Mouse (Mus musculus) CH12.LX (cell line): ENCODE results near the gene Six6. TPM values are rescaled to one million over a fixed set of nuclear protein-coding genes. Genes with fewer than 3 reads are reported as not detected.

Source experiments
- DNase-seq: peaks from one replicate; pipeline ENCODE4 v3.0.0-alpha.2; 2013; ENCODE audit errors: extremely low read depth
- H3K27ac ChIP-seq: 2 replicates; pipeline ENCODE4 v1.5.1; 2012; ENCODE audit warnings: low read depth, mild to moderate bottlenecking, control low read depth, moderate library complexity; ENCODE audit not compliant: insufficient read depth
- H3K27me3 ChIP-seq: replicated peaks from 2 replicates; pipeline ENCODE3; 2012; ENCODE audit warnings: inconsistent platforms
- H3K36me3 ChIP-seq, 2 experiments: replicated peaks in 1 of 2; 2 replicates each; pipeline versions ENCODE3 to v1.6.1; 2012; ENCODE audit warnings: inconsistent platforms in 1 of 2, low read length in 1 of 2, mild to moderate bottlenecking in 1 of 2, mixed read lengths in 1 of 2, moderate library complexity in 1 of 2; ENCODE audit not compliant: control insufficient read depth in 1 of 2, insufficient read depth in 1 of 2
- H3K4me1 ChIP-seq, 2 experiments: 2 replicates each; pipeline ENCODE4 v1.6.1; 2012; ENCODE audit warnings: inconsistent platforms in 1 of 2, moderate library complexity in 1 of 2; ENCODE audit not compliant: insufficient read depth in 2 of 2, control insufficient read depth in 1 of 2
- H3K4me2 ChIP-seq: 2 replicates; pipeline ENCODE4 v1.6.1; 2012; ENCODE audit warnings: low read depth, mild to moderate bottlenecking, control low read depth; ENCODE audit not compliant: poor library complexity, insufficient read depth, severe bottlenecking
- H3K4me3 ChIP-seq, 3 experiments: fragments of 150-350 bp in 1 of 3; sonication (generic) in 1 of 3; replicated peaks in 1 of 3; 2 replicates each; pipeline versions ENCODE3 to v1.5.1; 2011 to 2012; ENCODE audit warnings: low read depth in 2 of 3, low read length in 2 of 3, mild to moderate bottlenecking in 2 of 3, moderate library complexity in 2 of 3, control low read depth in 1 of 3, improper control_type of control experiment in 1 of 3, inconsistent platforms in 1 of 3, mixed read lengths in 1 of 3; ENCODE audit not compliant: poor library complexity in 1 of 3
- H3K79me2 ChIP-seq: replicated peaks from 2 replicates; pipeline ENCODE4 v1.6.1; 2012; ENCODE audit warnings: mild to moderate bottlenecking, moderate library complexity; ENCODE audit not compliant: control insufficient read depth, poor library complexity, insufficient read depth, severe bottlenecking; ENCODE audit errors: extremely low read depth
- H3K9ac ChIP-seq: 2 replicates; pipeline ENCODE4 v1.6.1; 2012; ENCODE audit warnings: low read depth, mild to moderate bottlenecking, control low read depth, moderate library complexity; ENCODE audit not compliant: insufficient read depth
- H3K9me3 ChIP-seq: replicated peaks from 2 replicates; pipeline ENCODE3; 2012; ENCODE audit warnings: low read length, inconsistent platforms, mixed read lengths
- CHD2 ChIP-seq: IDR thresholded peaks from 2 replicates; pipeline ENCODE4 v1.6.1; 2011; ENCODE audit warnings: low read length, improper control_type of control experiment
- CTCF ChIP-seq, 2 experiments: IDR thresholded peaks in 1 of 2; conservative IDR thresholded peaks in 1 of 2; 2 replicates each; pipeline ENCODE4 v1.5.1; 2011 to 2012; ENCODE audit warnings: low read depth in 2 of 2, low read length in 2 of 2, improper control_type of control experiment in 1 of 2, inconsistent platforms in 1 of 2, mild to moderate bottlenecking in 1 of 2, moderate library complexity in 1 of 2
- E2F4 ChIP-seq: IDR thresholded peaks from 2 replicates; pipeline ENCODE4 v1.6.1; 2011; ENCODE audit warnings: low read depth, low read length, improper control_type of control experiment; ENCODE audit not compliant: insufficient replicate concordance
- EP300 ChIP-seq: IDR thresholded peaks from 2 replicates; pipeline ENCODE4 v1.6.1; 2011; ENCODE audit warnings: low read length, improper control_type of control experiment
- GABPA ChIP-seq: IDR thresholded peaks from 2 replicates; pipeline ENCODE4 v1.6.1; 2012; ENCODE audit warnings: low read depth, low read length, improper control_type of control experiment, inconsistent platforms; ENCODE audit not compliant: insufficient replicate concordance
- HCFC1 ChIP-seq: IDR thresholded peaks from 2 replicates; pipeline ENCODE4 v1.6.1; 2012; ENCODE audit warnings: low read depth, mild to moderate bottlenecking, inconsistent platforms, low read length, improper control_type of control experiment
- IRF4 ChIP-seq: IDR thresholded peaks from 2 replicates; pipeline ENCODE4 v1.6.1; 2014; ENCODE audit warnings: low read depth, mild to moderate bottlenecking, inconsistent platforms, low read length, improper control_type of control experiment
- JUN ChIP-seq: IDR thresholded peaks from 2 replicates; pipeline ENCODE4 v1.6.1; 2011; ENCODE audit warnings: low read depth, mild to moderate bottlenecking, low read length, improper control_type of control experiment, moderate library complexity; ENCODE audit not compliant: insufficient read depth
- JUND ChIP-seq: conservative IDR thresholded peaks from 2 replicates; pipeline ENCODE4 v1.6.1; 2011; ENCODE audit warnings: low read depth, low read length, improper control_type of control experiment
- MEF2A ChIP-seq: IDR thresholded peaks from 2 replicates; pipeline ENCODE4 v1.6.1; 2014; ENCODE audit warnings: low read depth, mild to moderate bottlenecking, inconsistent platforms, low read length, improper control_type of control experiment, borderline replicate concordance
- MXI1 ChIP-seq: IDR thresholded peaks from 2 replicates; pipeline ENCODE4 v1.6.1; 2011; ENCODE audit warnings: mild to moderate bottlenecking, low read depth, low read length, improper control_type of control experiment
- NELFE ChIP-seq: IDR thresholded peaks from 2 replicates; pipeline ENCODE4 v1.6.1; 2011; ENCODE audit warnings: low read depth, low read length, improper control_type of control experiment
- NRF1 ChIP-seq: IDR thresholded peaks from 2 replicates; pipeline ENCODE4 v1.6.1; 2014; ENCODE audit warnings: low read depth, mild to moderate bottlenecking, inconsistent platforms, low read length, improper control_type of control experiment, moderate library complexity
- PAX5 ChIP-seq: IDR thresholded peaks from 2 replicates; pipeline ENCODE4 v1.6.1; 2012; ENCODE audit warnings: low read length, inconsistent platforms, mixed read lengths
- POLR2A ChIP-seq: IDR thresholded peaks from 2 replicates; pipeline ENCODE4 v1.6.1; 2011; ENCODE audit warnings: low read depth, mild to moderate bottlenecking, improper control_type of control experiment, low read length
- POLR2AphosphoS2 ChIP-seq: IDR thresholded peaks from 2 replicates; pipeline ENCODE4 v1.6.1; 2011; ENCODE audit warnings: low read depth, low read length, improper control_type of control experiment
- RCOR1 ChIP-seq: conservative IDR thresholded peaks from 2 replicates; pipeline ENCODE4 v1.6.1; 2012; ENCODE audit warnings: low read depth, mild to moderate bottlenecking, inconsistent platforms, low read length, improper control_type of control experiment
- USF1 ChIP-seq: IDR thresholded peaks from 2 replicates; pipeline ENCODE4 v1.6.1; 2014; ENCODE audit warnings: low read depth, mild to moderate bottlenecking, inconsistent platforms, low read length, improper control_type of control experiment
- ZMIZ1 ChIP-seq: IDR thresholded peaks from 2 replicates; pipeline ENCODE4 v1.6.1; 2012; ENCODE audit warnings: low read depth, mild to moderate bottlenecking, inconsistent platforms, low read length, improper control_type of control experiment
- ZNF384 ChIP-seq: IDR thresholded peaks from 2 replicates; pipeline ENCODE4 v1.6.1; 2012; ENCODE audit warnings: low read depth, low read length, improper control_type of control experiment, inconsistent platforms
- dilution Hi-C: fragments of 300-500 bp; cut with MboI; formaldehyde crosslinking; loops from 2 replicates; pipeline ENCODE4 v1.14.3; 2020; ENCODE audit warnings: low sequenced_read_pairs; ENCODE audit not compliant: extremely low pct_unique_long_range_greater_than_20kb, extremely low pct_ligation_motif_present
- in situ Hi-C: fragments of 300-500 bp; cut with MboI; formaldehyde crosslinking; loops from 3 replicates; pipeline ENCODE4 v1.14.3; 2019; ENCODE audit warnings: low sequenced_read_pairs, low pct_ligation_motif_present, low pct_unique_long_range_greater_than_20kb, mixed read lengths
- polyA plus RNA-seq: library from polyadenylated mRNA; unstranded; fragments of >175 nt; gene quantifications from 2 replicates; pipeline ENCODE4 v1.2.1, GENCODE M21; 2012; ENCODE audit warnings: low read depth; ENCODE audit not compliant: insufficient read length
- total RNA-seq, 2 experiments: library from RNA; depleted of rRNA; stranded (reverse); fragments of 300-350 nt in 1 of 2; fragments of >200 nt in 1 of 2; gene quantifications; 2 replicates each; pipeline ENCODE4 v1.2.3; 2012 to 2014

Six6 gene
- total and polyA plus RNA-seq, 3 experiments, result 0.13 to 0.87 TPM; not detected in 1

DNA sequence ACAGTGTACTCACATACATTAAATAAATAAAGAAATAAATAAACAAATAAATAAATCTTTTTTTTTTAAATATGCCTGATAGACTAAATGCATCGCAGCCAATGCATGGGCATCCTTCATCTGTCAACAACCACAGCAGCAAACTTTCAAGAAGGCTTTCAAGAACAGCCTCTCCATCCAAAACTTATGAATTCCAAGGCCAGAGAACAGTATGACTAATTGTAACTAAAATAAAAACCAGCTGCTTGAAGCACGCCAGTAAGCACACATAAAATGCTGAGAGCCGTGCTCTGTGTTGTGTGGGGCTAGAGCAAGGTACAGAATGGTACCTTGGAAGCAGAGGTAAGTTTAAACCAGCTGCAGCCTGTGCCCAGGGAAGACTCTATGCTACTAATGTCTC lies 38.2 kb downstream of the Six6 start:
- Histone ChIP-seq H3K4me1 (peaks cover 0 to 8% of the 10 kb centered on the region in 2 experiments; a peak in 1 of 4 replicates), H3K79me2 (no peaks in the 10 kb centered on the region), H3K9me3 (no peaks in the 10 kb centered on the region), H3K4me3 (no peak overlapping the region), H3K27me3 (no peaks in the 10 kb centered on the region), H3K9ac (no peak overlapping the region), H3K36me3 (no peaks in the 10 kb centered on the region), H3K27ac (no peak overlapping the region), H3K4me2 (no peak overlapping the region)
- no peak for DNase-seq
- in situ Hi-C loops (loop anchor here (5.0 to 25.0 kb wide), 3 partner anchors 136 to 441 kb away; partner anchors contain the start of gene Pcnx4), dilution Hi-C loops (no loop called here)
- TF ChIP-seq POLR2A (no peak), JUN (no peak), EP300 (no peak), CTCF (conservative IDR thresholded peaks at IDR 0.05 in 1 of 2, IDR thresholded peaks at IDR 0.05 in 1 of 2; ENCODE audit: low read depth in 2 of 2, low read length in 2 of 2) (no peak), ZNF384 (no peak), USF1 (no peak), GABPA (no peak), IRF4 (no peak)

DNA sequence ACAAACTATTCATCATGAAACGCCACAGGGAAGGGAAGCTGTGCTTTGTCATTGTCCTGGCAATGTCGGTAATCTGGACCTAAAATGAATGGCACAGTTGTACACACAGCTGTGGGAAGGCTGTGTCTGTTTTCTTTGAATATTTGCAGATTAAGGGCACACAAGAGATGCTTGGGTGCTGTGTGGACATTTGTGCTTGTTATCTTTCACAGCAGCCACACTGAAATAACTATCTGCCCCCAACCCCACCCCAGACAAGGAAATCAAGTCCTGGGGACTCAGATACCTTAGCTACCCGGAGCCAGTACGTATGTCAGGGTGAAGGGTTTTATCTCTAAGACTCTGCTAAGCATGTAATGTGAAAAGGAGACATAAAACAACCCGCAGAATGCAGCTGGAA lies 39.5 kb downstream of the Six6 start:
- Histone ChIP-seq H3K36me3 (no peaks in the 10 kb centered on the region), H3K4me3 (no peak overlapping the region), H3K4me2 (no peak overlapping the region), H3K4me1 (peaks cover 0 to 7% of the 10 kb centered on the region in 2 experiments; a peak in 1 of 4 replicates), H3K79me2 (no peaks in the 10 kb centered on the region), H3K27me3 (no peaks in the 10 kb centered on the region), H3K9ac (no peak overlapping the region), H3K9me3 (no peaks in the 10 kb centered on the region), H3K27ac (no peak overlapping the region)
- DNase-seq, result no peak
- in situ Hi-C loops (loop anchor here (5.0 to 25.0 kb wide), 3 partner anchors 137 to 442 kb away; partner anchors contain the start of gene Pcnx4), dilution Hi-C loops (no loop called here)
- TF ChIP-seq MEF2A, result no peak
- TF ChIP-seq POLR2A, result no peak
- no peak for TF ChIP-seq HCFC1
- no peak for TF ChIP-seq PAX5
- no peak for TF ChIP-seq MXI1
- no peak for TF ChIP-seq POLR2AphosphoS2
- no peak for TF ChIP-seq RCOR1
- TF ChIP-seq E2F4, result no peak
- TF ChIP-seq JUND, result no peak
- TF ChIP-seq ZMIZ1, result no peak
- TF ChIP-seq NELFE, result no peak
- TF ChIP-seq NRF1, result no peak
- no peak for TF ChIP-seq CHD2
